Mouse (Mus musculus) forebrain, embryonic 15.5 days (tissue): Measurements from ENCODE around the gene Sufu. TPM values are rescaled to one million over a fixed set of nuclear protein-coding genes. Genes with fewer than 3 reads are reported as not detected.

ENCODE experiments used
- ATAC-seq: fragments of 200-750 bp; cut with Nextera tagmentation; replicated peaks from 2 replicates; pipeline ENCODE4 v1.8.0; 2017; ENCODE audit warnings: mild to moderate bottlenecking, moderate TSS enrichment, moderate library complexity
- H3K27ac ChIP-seq: fragments of 300-500 bp; sonication (generic); replicated peaks from 2 replicates; pipeline ENCODE4 v1.5.1; 2015; ENCODE audit warnings: mild to moderate bottlenecking, inconsistent platforms
- H3K27me3 ChIP-seq: fragments of 300-500 bp; sonication (generic); 2 replicates; pipeline ENCODE4 v1.6.1; 2015; ENCODE audit warnings: inconsistent platforms
- H3K36me3 ChIP-seq: fragments of 300-500 bp; sonication (generic); 2 replicates; pipeline ENCODE4 v1.6.1; 2015; ENCODE audit warnings: mild to moderate bottlenecking, inconsistent platforms
- H3K4me1 ChIP-seq: fragments of 300-500 bp; sonication (generic); 2 replicates; pipeline ENCODE4 v1.6.1; 2015; ENCODE audit warnings: inconsistent platforms
- H3K4me2 ChIP-seq: fragments of 300-500 bp; sonication (generic); replicated peaks from 2 replicates; pipeline ENCODE4 v1.6.1; 2015; ENCODE audit warnings: mild to moderate bottlenecking, inconsistent platforms
- H3K4me3 ChIP-seq: fragments of 300-500 bp; sonication (generic); 2 replicates; pipeline ENCODE4 v1.5.1; 2015; ENCODE audit warnings: mild to moderate bottlenecking, inconsistent platforms
- H3K9ac ChIP-seq: fragments of 300-500 bp; sonication (generic); replicated peaks from 2 replicates; pipeline ENCODE4 v1.6.1; 2015; ENCODE audit warnings: mild to moderate bottlenecking, inconsistent platforms
- H3K9me3 ChIP-seq: fragments of 300-500 bp; sonication (generic); 2 replicates; pipeline ENCODE4 v1.6.1; 2016; ENCODE audit warnings: inconsistent platforms
- WGBS: fragments of 180-500 bp; shearing (Covaris S2); methylation state at CpG from one replicate; pipeline ENCODE4 v1.1.7; 2015; ENCODE audit warnings: mixed read lengths; 5-methylcytosine and 5-hydroxymethylcytosine counted together
- polyA plus RNA-seq: library from polyadenylated mRNA; unstranded; fragments of >200 nt; fragmentation: Nextera tagmentation; extraction: Ambion mirVana; gene quantifications from 2 replicates; pipeline ENCODE4 v1.2.1, GENCODE M21; 2015

The Sufu gene
- polyA plus RNA-seq, 1 experiment from 2014 or later = 30.5 TPM

- no peak overlapping the region for H3K9ac ChIP-seq
- 92% methylated on average over 5 of the region's 5 CpGs for WGBS
- no peak overlapping the region for H3K27ac ChIP-seq
These were observed 59.5 kb downstream of the Sufu start for GRCm38 (mm10) chr19:46456018-46456735.

GRCm38 (mm10) chr19:46457798-46458197, 61.1 kb downstream of the Sufu start:
- no peak for ATAC-seq
- Histone ChIP-seq H3K9me3 (no peaks in the 10 kb centered on the region), H3K27me3 (no peaks in the 10 kb centered on the region), H3K4me2 (no peak overlapping the region), H3K4me3 (no peak overlapping the region), H3K4me1 (no peaks in the 10 kb centered on the region), H3K36me3 (peaks cover 23% of the 10 kb centered on the region), H3K27ac (no peak overlapping the region), H3K9ac (no peak overlapping the region)
- WGBS = 86% methylated on average over 5 of the region's 5 CpGs

More at GRCm38 (mm10) chr19:46456018-46456735, 59.5 kb downstream of the Sufu start:
- Histone ChIP-seq H3K4me1 (peaks cover 8% of the 10 kb centered on the region), H3K4me2 (no peak overlapping the region), H3K9me3 (no peaks in the 10 kb centered on the region), H3K4me3 (no peak overlapping the region), H3K27me3 (no peaks in the 10 kb centered on the region), H3K36me3 (peaks cover 23% of the 10 kb centered on the region)
- ATAC-seq = no peak

GRCm38 (mm10) chr19:46459256-46459655, 62.6 kb downstream of the Sufu start:
- WGBS = 85% methylated on average over 10 of the region's 10 CpGs
- Histone ChIP-seq H3K27ac (no peak overlapping the region), H3K9ac (no peak overlapping the region), H3K4me1 (no peaks in the 10 kb centered on the region), H3K9me3 (no peaks in the 10 kb centered on the region), H3K27me3 (no peaks in the 10 kb centered on the region), H3K4me3 (no peak overlapping the region), H3K4me2 (no peak overlapping the region), H3K36me3 (peaks cover 18% of the 10 kb centered on the region)
- ATAC-seq = no peak

GRCm38 (mm10) chr19:46459889-46460288, 63.2 kb downstream of the Sufu start:
- Histone ChIP-seq H3K4me3 (no peak overlapping the region), H3K9me3 (no peaks in the 10 kb centered on the region), H3K4me1 (no peaks in the 10 kb centered on the region), H3K27me3 (no peaks in the 10 kb centered on the region), H3K9ac (no peak overlapping the region), H3K27ac (no peak overlapping the region), H3K36me3 (peaks cover 13% of the 10 kb centered on the region; the same call in 1 of the 2 replicates), H3K4me2 (no peak overlapping the region)
- no peak for ATAC-seq
- 94% methylated on average over 2 of the region's 2 CpGs for WGBS

GRCm38 (mm10) chr19:46462574-46462973, 65.9 kb downstream of the Sufu start:
- Histone ChIP-seq H3K9me3 (no peaks in the 10 kb centered on the region), H3K4me3 (no peak overlapping the region), H3K4me1 (no peaks in the 10 kb centered on the region), H3K27me3 (no peaks in the 10 kb centered on the region), H3K9ac (no peak overlapping the region), H3K36me3 (peaks cover 8% of the 10 kb centered on the region; the same call in 1 of the 2 replicates), H3K27ac (no peak overlapping the region), H3K4me2 (no peak overlapping the region)
- ATAC-seq = no peak
- 94% methylated on average over 3 of the region's 3 CpGs for WGBS

- WGBS = over 99% methylated on average over 4 of the region's 4 CpGs
- ATAC-seq = no peak
- Histone ChIP-seq H3K27me3 (no peaks in the 10 kb centered on the region), H3K9ac (no peak overlapping the region), H3K27ac (no peak overlapping the region), H3K4me1 (no peaks in the 10 kb centered on the region), H3K4me2 (no peak overlapping the region), H3K9me3 (no peaks in the 10 kb centered on the region), H3K4me3 (no peak overlapping the region), H3K36me3 (peaks cover 8% of the 10 kb centered on the region; the same call in 1 of the 2 replicates)
These were observed 66.8 kb downstream of the Sufu start for GRCm38 (mm10) chr19:46463446-46463845.

- WGBS = 85% methylated on average over 6 of the region's 6 CpGs
These were observed 69.5 kb downstream of the Sufu start for GRCm38 (mm10) chr19:46466160-46466559.

GRCm38 (mm10) chr19:46467051-46467503, 70.4 kb downstream of the Sufu start:
- Histone ChIP-seq H3K27me3 (no peaks in the 10 kb centered on the region), H3K9me3 (no peaks in the 10 kb centered on the region), H3K4me2 (no peak overlapping the region), H3K4me1 (peaks cover 11% of the 10 kb centered on the region), H3K9ac (no peak overlapping the region), H3K27ac (no peak overlapping the region), H3K4me3 (no peak overlapping the region), H3K36me3 (peaks cover 7% of the 10 kb centered on the region; the same call in 1 of the 2 replicates)
- ATAC-seq = no peak
- WGBS = 85% methylated on average over 3 of the region's 3 CpGs

More at GRCm38 (mm10) chr19:46466160-46466559, 69.5 kb downstream of the Sufu start:
- no peak overlapping the region for H3K27ac ChIP-seq
- no peak overlapping the region for H3K4me3 ChIP-seq
- H3K9ac ChIP-seq = no peak overlapping the region
- H3K4me2 ChIP-seq = no peak overlapping the region
- H3K9me3 ChIP-seq = no peaks in the 10 kb centered on the region
- H3K27me3 ChIP-seq = no peaks in the 10 kb centered on the region
- H3K4me1 ChIP-seq = peaks cover 5% of the 10 kb centered on the region; the same call in 1 of the 2 replicates
- no peak for ATAC-seq
- H3K36me3 ChIP-seq = peaks cover 10% of the 10 kb centered on the region; the same call in 1 of the 2 replicates

GRCm38 (mm10) chr19:46470364-46471240, 73.9 kb downstream of the Sufu start:
- Histone ChIP-seq H3K4me2 (no peak overlapping the region), H3K4me3 (no peak overlapping the region), H3K27ac (peak overlapping the region; percentile 57), H3K4me1 (peaks cover 11% of the 10 kb centered on the region), H3K9ac (no peak overlapping the region), H3K36me3 (peaks cover 16% of the 10 kb centered on the region; the same call in 1 of the 2 replicates), H3K27me3 (no peaks in the 10 kb centered on the region), H3K9me3 (no peaks in the 10 kb centered on the region)
- WGBS = 53% methylated on average over 17 of the region's 17 CpGs
- no peak for ATAC-seq

- Histone ChIP-seq H3K9me3 (no peaks in the 10 kb centered on the region), H3K27me3 (no peaks in the 10 kb centered on the region), H3K36me3 (peaks cover 16% of the 10 kb centered on the region; the same call in 1 of the 2 replicates), H3K27ac (peak overlapping the region; percentile 57), H3K4me2 (no peak overlapping the region), H3K4me1 (peaks cover 11% of the 10 kb centered on the region), H3K4me3 (no peak overlapping the region), H3K9ac (no peak overlapping the region)
- ATAC-seq = no peak
- 19% methylated on average over 10 of the region's 10 CpGs for WGBS
These were observed 74.8 kb downstream of the Sufu start for GRCm38 (mm10) chr19:46471324-46472093.

- WGBS = 27% methylated on average over 10 of the region's 10 CpGs
- Histone ChIP-seq H3K4me2 (no peak overlapping the region), H3K4me1 (peaks cover 10% of the 10 kb centered on the region), H3K4me3 (no peak overlapping the region), H3K9me3 (no peaks in the 10 kb centered on the region), H3K27ac (no peak overlapping the region), H3K9ac (no peak overlapping the region), H3K27me3 (no peaks in the 10 kb centered on the region), H3K36me3 (peaks cover 13% of the 10 kb centered on the region)
- 0 out of 2 replicates have a peak, but pooled peaks have one; percentile 21 for ATAC-seq
These were observed 80.7 kb downstream of the Sufu start for GRCm38 (mm10) chr19:46477432-46477845.
